ENCODE assay signal across 19 mouse cellular contexts in the genomic region with DNA sequence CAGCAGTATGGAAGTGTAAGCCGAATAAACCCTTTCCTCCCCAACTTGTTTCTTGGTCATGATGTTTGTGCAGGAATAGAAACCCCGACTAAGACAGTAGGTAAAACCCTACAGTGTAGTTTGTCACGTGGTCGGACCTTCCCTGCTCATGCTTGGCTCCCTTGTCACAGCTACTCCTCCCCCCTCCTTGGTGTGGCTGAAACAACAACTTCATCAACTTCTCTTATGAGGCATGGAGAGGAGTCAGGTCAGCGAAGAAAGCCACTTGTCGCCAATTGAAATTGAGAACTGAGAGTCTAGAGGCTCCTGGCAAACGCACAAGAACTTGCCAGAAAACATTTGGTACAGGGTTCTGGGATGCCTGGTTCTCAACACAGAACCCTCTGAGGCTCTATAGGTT.
"Had no signal": no experiment of that assay in that cellular context is flagged by ENCODE, and none has a peak within 500 bp of the region (broad histone marks: within the 10 kb centered on the region; RNA-seq: fewer than 3 reads in every experiment).

No protein-coding gene starts in this region.

- H3K27me3 ChIP-seq: limb, embryonic 13.5 days; liver, embryonic 12.5 days; liver, embryonic 15.5 days; midbrain, embryonic 13.5 days had no signal

- ATAC-seq: liver, embryonic 12.5 days; midbrain, embryonic 13.5 days; midbrain, embryonic 16.5 days had no signal

- H3K4me3 ChIP-seq: limb, embryonic 10.5 days; limb, embryonic 13.5 days; liver, embryonic 12.5 days; liver, embryonic 15.5 days; megakaryocyte, embryonic 14.5 days; midbrain, embryonic 10.5 days; midbrain, embryonic 13.5 days had no signal

- H3K4me1 ChIP-seq: liver, embryonic 12.5 days; liver, embryonic 15.5 days; midbrain, embryonic 10.5 days; midbrain, embryonic 13.5 days had no signal

- H3K9me3 ChIP-seq: limb, embryonic 10.5 days; limb, embryonic 13.5 days; liver, embryonic 12.5 days; liver, embryonic 15.5 days; midbrain, embryonic 10.5 days; midbrain, embryonic 13.5 days had no signal

- DNase-seq: kidney, adult 18-20 months; kidney, adult 9 months; kidney, postnatal 14 days; kidney, postnatal 4 days; liver; lung, embryonic 14.5 days; thymus, adult 2 months; thymus, postnatal 14 days; thymus, postnatal 4 days had no signal

- H3K27ac ChIP-seq: limb, embryonic 10.5 days; limb, embryonic 13.5 days; liver, embryonic 12.5 days; liver, embryonic 15.5 days; macrophage; midbrain, embryonic 10.5 days; midbrain, embryonic 13.5 days; stomach, postnatal 0 days had no signal

- H3K36me3 ChIP-seq: limb, embryonic 10.5 days; limb, embryonic 13.5 days; liver, embryonic 12.5 days; liver, embryonic 15.5 days; midbrain, embryonic 10.5 days; midbrain, embryonic 13.5 days had no signal
